Mouse (Mus musculus): ENCODE measurements around the gene Zfp1.

DNA sequence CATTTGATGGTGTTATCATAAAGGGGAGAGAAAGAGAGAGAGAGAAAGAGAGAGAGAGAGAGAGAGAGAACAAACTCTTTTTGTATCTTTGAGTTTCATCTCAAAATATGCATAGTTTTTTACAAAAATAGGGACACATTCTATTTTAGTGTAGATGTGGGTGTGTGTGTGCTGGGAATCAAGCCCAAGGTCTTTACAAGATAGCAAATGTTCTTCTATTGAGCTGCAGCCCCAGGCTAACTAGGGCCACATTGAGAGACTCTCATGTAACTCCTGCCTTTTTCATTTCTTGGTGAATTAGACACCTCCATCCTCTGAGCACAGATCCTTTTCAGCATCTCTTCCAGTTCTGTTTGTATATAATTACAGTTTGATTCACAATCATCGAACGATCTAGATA, 2.1 kb upstream of the Zfp1 start:
- no peak for TF ChIP-seq CTCF (conservative IDR thresholded peaks at IDR 0.05; ENCODE audit: low read length)
- TF ChIP-seq POU5F1 (IDR thresholded peaks at IDR 0.05; ENCODE audit: borderline replicate concordance, low read length) = no peak
- TF ChIP-seq NANOG (IDR thresholded peaks at IDR 0.05; ENCODE audit: borderline replicate concordance, low read length) = no peak

All from E14TG2a.4 (cell line).